Mouse (Mus musculus) heart, embryonic 16.5 days (tissue): ENCODE measurements around the gene Kdsr. TPM values are rescaled to one million over a fixed set of nuclear protein-coding genes. Genes with fewer than 3 reads are reported as not detected.
A peak's percentile ranks its signal among the peaks of the same experiment; 100 is the strongest.

Experiments used
- ATAC-seq: fragments of 200-750 bp; cut with Nextera tagmentation; replicated peaks from 2 replicates; pipeline ENCODE4 v1.8.0; 2017; ENCODE audit warnings: moderate number of reproducible peaks; ENCODE audit not compliant: insufficient read depth, low FRiP score; ENCODE audit errors: extremely low read depth
- H3K27ac ChIP-seq: fragments of 300-500 bp; sonication (generic); 2 replicates; pipeline ENCODE4 v1.5.1; 2014; ENCODE audit warnings: mild to moderate bottlenecking, low read length, control low read depth, moderate library complexity
- H3K27me3 ChIP-seq: fragments of 300-500 bp; sonication (generic); 2 replicates; pipeline ENCODE4 v1.6.1; 2014; ENCODE audit warnings: low read length, mixed read lengths; ENCODE audit not compliant: control insufficient read depth, insufficient read depth
- H3K36me3 ChIP-seq: fragments of 300-500 bp; sonication (generic); 2 replicates; pipeline ENCODE4 v1.6.1; 2014; ENCODE audit not compliant: control insufficient read depth, insufficient read depth
- H3K4me1 ChIP-seq: fragments of 300-500 bp; sonication (generic); 2 replicates; pipeline ENCODE4 v1.6.1; 2014; ENCODE audit warnings: low read length, mixed read lengths; ENCODE audit not compliant: control insufficient read depth, insufficient read depth
- H3K4me2 ChIP-seq: fragments of 300-500 bp; sonication (generic); 2 replicates; pipeline ENCODE4 v1.6.1; 2014; ENCODE audit warnings: low read depth, mild to moderate bottlenecking, control low read depth, low read length
- H3K4me3 ChIP-seq: fragments of 300-500 bp; sonication (generic); 2 replicates; pipeline ENCODE4 v1.5.1; 2014; ENCODE audit warnings: mild to moderate bottlenecking, control low read depth, low read length
- H3K9ac ChIP-seq: fragments of 300-500 bp; sonication (generic); 2 replicates; pipeline ENCODE4 v1.6.1; 2014; ENCODE audit warnings: low read length, control low read depth
- H3K9me3 ChIP-seq: fragments of 300-500 bp; sonication (generic); replicated peaks from 2 replicates; pipeline ENCODE4 v1.6.1; 2016; ENCODE audit warnings: low read length; ENCODE audit not compliant: control insufficient read depth
- WGBS: fragments of 180-500 bp; shearing (Covaris S2); extraction: QIAGEN DNeasy Blood & Tissue Kit; methylation state at CpG from one replicate; pipeline ENCODE4 v1.1.7; 2014; 5-methylcytosine and 5-hydroxymethylcytosine counted together
- polyA plus RNA-seq: library from polyadenylated mRNA; unstranded; fragments of >200 nt; fragmentation: Nextera tagmentation; extraction: Ambion mirVana; gene quantifications from 2 replicates; pipeline ENCODE4 v1.2.1, GENCODE M21; 2015

Gene Kdsr
- polyA plus RNA-seq, 1 experiment from 2014 or later = 10.9 TPM

GRCm38 (mm10) chr1:106717071-106717601 lies 42.4 kb downstream of the Kdsr start:
- no peak for ATAC-seq
- H3K4me1 ChIP-seq = peaks cover 4% of the 10 kb centered on the region
- WGBS = 28% methylated on average over 7 of the region's 7 CpGs
- H3K4me2 ChIP-seq = no peak overlapping the region
- H3K36me3 ChIP-seq = no peaks in the 10 kb centered on the region
- H3K9ac ChIP-seq = no peak overlapping the region
- H3K27me3 ChIP-seq = no peaks in the 10 kb centered on the region
- H3K27ac ChIP-seq = no peak overlapping the region
- H3K9me3 ChIP-seq = no peaks in the 10 kb centered on the region
- H3K4me3 ChIP-seq = no peak overlapping the region

- Histone ChIP-seq H3K27me3 (no peaks in the 10 kb centered on the region), H3K4me1 (peaks cover 12% of the 10 kb centered on the region), H3K9me3 (no peaks in the 10 kb centered on the region), H3K9ac (no peak overlapping the region), H3K4me2 (no peak overlapping the region), H3K4me3 (no peak overlapping the region), H3K36me3 (no peaks in the 10 kb centered on the region), H3K27ac (no peak overlapping the region)
- WGBS = 90% methylated on average over 3 of the region's 3 CpGs
- no peak for ATAC-seq
Measured at GRCm38 (mm10) chr1:106716141-106716540, 43.4 kb downstream of the Kdsr start.

GRCm38 (mm10) chr1:106715111-106716083 lies 44.1 kb downstream of the Kdsr start:
- no peaks in the 10 kb centered on the region for H3K36me3 ChIP-seq
- no peak overlapping the region for H3K4me3 ChIP-seq
- no peaks in the 10 kb centered on the region for H3K9me3 ChIP-seq
- peak overlapping the region; percentile 97; the same call in 1 of the 2 replicates for H3K4me2 ChIP-seq
- H3K27ac ChIP-seq = no peak overlapping the region
- ATAC-seq = no peak
- no peaks in the 10 kb centered on the region for H3K27me3 ChIP-seq
- no peak overlapping the region; the same call in 1 of the 2 replicates for H3K9ac ChIP-seq
- 88% methylated on average over 13 of the region's 13 CpGs for whole genome bisulfite sequencing
- peaks cover 12% of the 10 kb centered on the region for H3K4me1 ChIP-seq

GRCm38 (mm10) chr1:106714530-106714981 lies 45.0 kb downstream of the Kdsr start:
- Histone ChIP-seq H3K27ac (peak overlapping the region; percentile 93), H3K4me1 (peaks cover 17% of the 10 kb centered on the region), H3K9ac (peak overlapping the region; percentile 86), H3K36me3 (no peaks in the 10 kb centered on the region), H3K9me3 (no peaks in the 10 kb centered on the region), H3K4me2 (peak overlapping the region; percentile 97), H3K4me3 (peak overlapping the region; percentile 90), H3K27me3 (no peaks in the 10 kb centered on the region)
- WGBS = 3% methylated on average over 21 of the region's 21 CpGs
- ATAC-seq = peak; percentile 14; the same call in 1 of the 2 replicates

GRCm38 (mm10) chr1:106713621-106714529 lies 45.7 kb downstream of the Kdsr start, which contains the start of gene Bcl2:
Bcl2 (minus strand) TSS chr1:106714274.
- Histone ChIP-seq H3K9me3 (no peaks in the 10 kb centered on the region), H3K36me3 (no peaks in the 10 kb centered on the region), H3K4me2 (peak within 1 kb of the TSS; percentile 97), H3K4me1 (peaks cover 20% of the 10 kb centered on the region), H3K27ac (peak within 1 kb of the TSS; percentile 93), H3K27me3 (no peaks in the 10 kb centered on the region), H3K4me3 (peak within 1 kb of the TSS; percentile 90), H3K9ac (peak within 1 kb of the TSS; percentile 86)
- ATAC-seq = peak; percentile 83
- WGBS = under 1% methylated on average over 77 of the region's 95 CpGs

GRCm38 (mm10) chr1:106712330-106712729 lies 47.2 kb downstream of the Kdsr start:
- Histone ChIP-seq H3K4me3 (peak overlapping the region; percentile 90), H3K27me3 (no peaks in the 10 kb centered on the region), H3K9ac (peak overlapping the region; percentile 86), H3K4me1 (peaks cover 24% of the 10 kb centered on the region), H3K4me2 (peak overlapping the region; percentile 97), H3K36me3 (no peaks in the 10 kb centered on the region), H3K27ac (no peak overlapping the region), H3K9me3 (no peaks in the 10 kb centered on the region)
- 6% methylated on average over 22 of the region's 22 CpGs for WGBS
- no peak for ATAC-seq

- peaks cover 25% of the 10 kb centered on the region for H3K4me1 ChIP-seq
- H3K9me3 ChIP-seq = no peaks in the 10 kb centered on the region
- no peak overlapping the region for H3K27ac ChIP-seq
- H3K4me2 ChIP-seq = peak overlapping the region; percentile 97
- peak overlapping the region; percentile 86 for H3K9ac ChIP-seq
- 54% methylated on average over 12 of the region's 12 CpGs for WGBS
- H3K4me3 ChIP-seq = peak overlapping the region; percentile 90
- H3K36me3 ChIP-seq = no peaks in the 10 kb centered on the region
- no peak for ATAC-seq
- no peaks in the 10 kb centered on the region for H3K27me3 ChIP-seq
Measured at GRCm38 (mm10) chr1:106711356-106712125, 48.0 kb downstream of the Kdsr start.

GRCm38 (mm10) chr1:106710202-106710601 lies 49.3 kb downstream of the Kdsr start:
- WGBS = 64% methylated on average over 7 of the region's 7 CpGs
- H3K27me3 ChIP-seq = no peaks in the 10 kb centered on the region
- H3K27ac ChIP-seq = no peak overlapping the region
- ATAC-seq = no peak
- no peak overlapping the region for H3K4me3 ChIP-seq
- H3K4me1 ChIP-seq = peaks cover 28% of the 10 kb centered on the region
- H3K9ac ChIP-seq = no peak overlapping the region
- no peaks in the 10 kb centered on the region for H3K9me3 ChIP-seq
- H3K36me3 ChIP-seq = no peaks in the 10 kb centered on the region
- peak overlapping the region; percentile 14; the same call in 1 of the 2 replicates for H3K4me2 ChIP-seq
